Mouse (Mus musculus) embryo, embryonic 9.5 days (tissue): Measurements from ENCODE around the gene Mob4.

Experiments
- DNase-seq: peaks from one replicate; pipeline ENCODE4 v3.0.0-alpha.2; 2017; ENCODE audit errors: extremely low spot score

Gene Mob4

GRCm38 (mm10) chr1:55182392-55182791, 51.4 kb downstream of the Mob4 start:
- DNase-seq = no peak

GRCm38 (mm10) chr1:55185718-55186117, 54.7 kb downstream of the Mob4 start:
- no peak for DNase-seq

- no peak for DNase-seq
These were observed 55.7 kb downstream of the Mob4 start for GRCm38 (mm10) chr1:55186592-55187210.

GRCm38 (mm10) chr1:55192015-55192414, 61.0 kb downstream of the Mob4 start:
- DNase-seq = peak; percentile 39

- DNase-seq = no peak
These were observed 61.8 kb downstream of the Mob4 start for GRCm38 (mm10) chr1:55192824-55193223.

- no peak for DNase-seq
These were observed 62.3 kb downstream of the Mob4 start for GRCm38 (mm10) chr1:55193316-55193715.

- DNase-seq = no peak
These were observed 63.3 kb downstream of the Mob4 start for GRCm38 (mm10) chr1:55194064-55194915.

GRCm38 (mm10) chr1:55195021-55195420, 64.0 kb downstream of the Mob4 start:
- no peak for DNase-seq

- DNase-seq = no peak
These were observed 65.4 kb downstream of the Mob4 start for GRCm38 (mm10) chr1:55196327-55197003.

- no peak for DNase-seq
These were observed 67.7 kb downstream of the Mob4 start for GRCm38 (mm10) chr1:55198719-55199118.

GRCm38 (mm10) chr1:55201850-55202752, 71.1 kb downstream of the Mob4 start:
- DNase-seq = no peak
